Mouse (Mus musculus) MEL (cell line): ENCODE measurements around the gene Cacna1b. TPM values are rescaled to one million over a fixed set of nuclear protein-coding genes. Genes with fewer than 3 reads are reported as not detected.

Experiments used
- DNase-seq: peaks from one replicate; pipeline ENCODE4 v3.0.0; 2011; ENCODE audit warnings: low read depth, low spot score
- H3K27ac ChIP-seq: 2 replicates; pipeline ENCODE4 v1.5.1; 2012; ENCODE audit warnings: low read depth, mild to moderate bottlenecking, control low read depth, low read length, moderate library complexity; ENCODE audit not compliant: control insufficient read depth
- H3K27me3 ChIP-seq, 2 experiments: fragments of 150-350 bp in 1 of 2; sonication (generic) in 1 of 2; 2 replicates each; pipeline ENCODE4 v1.6.1; 2012; ENCODE audit warnings: low read length in 2 of 2, mild to moderate bottlenecking in 2 of 2, improper control_type of control experiment in 1 of 2, moderate library complexity in 1 of 2; ENCODE audit not compliant: insufficient read depth in 2 of 2, control insufficient read depth in 1 of 2
- H3K36me3 ChIP-seq, 2 experiments: 2 replicates each; pipeline ENCODE4 v1.6.1; 2012 to 2014; ENCODE audit warnings: low read length in 2 of 2, improper control_type of control experiment in 1 of 2, inconsistent platforms in 1 of 2, mild to moderate bottlenecking in 1 of 2; ENCODE audit not compliant: insufficient read depth in 2 of 2, control insufficient read depth in 1 of 2
- H3K4me1 ChIP-seq, 2 experiments: fragments of 150-350 bp in 1 of 2; sonication (generic) in 1 of 2; 2 replicates each; pipeline ENCODE4 v1.6.1; 2012; ENCODE audit warnings: low read length in 2 of 2, improper control_type of control experiment in 1 of 2, mild to moderate bottlenecking in 1 of 2; ENCODE audit not compliant: insufficient read depth in 2 of 2, control insufficient read depth in 1 of 2
- H3K4me3 ChIP-seq, 2 experiments: fragments of 150-350 bp in 1 of 2; sonication (generic) in 1 of 2; 2 replicates each; pipeline ENCODE4 v1.5.1; 2012; ENCODE audit warnings: low read depth in 2 of 2, low read length in 2 of 2, mild to moderate bottlenecking in 2 of 2, moderate library complexity in 2 of 2, control low read depth in 1 of 2, improper control_type of control experiment in 1 of 2; ENCODE audit not compliant: control insufficient read depth in 1 of 2, insufficient read depth in 1 of 2
- H3K79me2 ChIP-seq: 2 replicates; pipeline ENCODE4 v1.6.1; 2012; ENCODE audit warnings: mild to moderate bottlenecking, low read length, moderate library complexity; ENCODE audit not compliant: control insufficient read depth, poor library complexity, insufficient read depth
- H3K9ac ChIP-seq: 2 replicates; pipeline ENCODE4 v1.6.1; 2012; ENCODE audit warnings: low read depth, mild to moderate bottlenecking, control low read depth, low read length, moderate library complexity; ENCODE audit not compliant: control insufficient read depth, poor library complexity, severe bottlenecking
- H3K9me3 ChIP-seq: fragments of 150-350 bp; sonication (generic); replicated peaks from 2 replicates; pipeline ENCODE4 v1.6.1; 2012; ENCODE audit warnings: mild to moderate bottlenecking, low read length, improper control_type of control experiment, moderate library complexity; ENCODE audit not compliant: insufficient read depth
- BHLHE40 ChIP-seq: IDR thresholded peaks from 2 replicates; pipeline ENCODE4 v1.6.1; 2012; ENCODE audit warnings: low read depth, mild to moderate bottlenecking, inconsistent platforms, low read length, improper control_type of control experiment, borderline replicate concordance
- E2F4 ChIP-seq: IDR thresholded peaks from 2 replicates; pipeline ENCODE4 v1.6.1; 2011; ENCODE audit warnings: low read depth, low read length, improper control_type of control experiment, borderline replicate concordance
- EP300 ChIP-seq, 2 experiments: IDR thresholded peaks; 2 replicates each; pipeline ENCODE4 v1.6.1; 2011; ENCODE audit warnings: improper control_type of control experiment in 2 of 2, low read length in 2 of 2, low read depth in 1 of 2, mild to moderate bottlenecking in 1 of 2
- ETS1 ChIP-seq: IDR thresholded peaks from 2 replicates; pipeline ENCODE4 v1.6.1; 2012; ENCODE audit warnings: low read depth, mild to moderate bottlenecking, inconsistent platforms, low read length, improper control_type of control experiment, moderate library complexity
- GABPA ChIP-seq: IDR thresholded peaks from 2 replicates; pipeline ENCODE4 v1.6.1; 2012; ENCODE audit warnings: low read depth, mild to moderate bottlenecking, inconsistent platforms, low read length, improper control_type of control experiment, moderate library complexity
- JUND ChIP-seq: IDR thresholded peaks from 2 replicates; pipeline ENCODE4 v1.6.1; 2011; ENCODE audit warnings: low read depth, mild to moderate bottlenecking, improper control_type of control experiment, low read length
- KAT2A ChIP-seq: conservative IDR thresholded peaks from 2 replicates; pipeline ENCODE4 v1.6.1; 2012; ENCODE audit warnings: low read depth, low read length, improper control_type of control experiment, inconsistent platforms
- MXI1 ChIP-seq: IDR thresholded peaks from 2 replicates; pipeline ENCODE4 v1.6.1; 2011; ENCODE audit warnings: mild to moderate bottlenecking, low read depth, low read length, improper control_type of control experiment
- MYB ChIP-seq: IDR thresholded peaks from 2 replicates; pipeline ENCODE4 v1.6.1; 2011; ENCODE audit warnings: mild to moderate bottlenecking, low read depth, low read length, improper control_type of control experiment
- RAD21 ChIP-seq: IDR thresholded peaks from 2 replicates; pipeline ENCODE4 v1.6.1; 2011; ENCODE audit warnings: mild to moderate bottlenecking, low read depth, low read length, improper control_type of control experiment
- SIN3A ChIP-seq: IDR thresholded peaks from 2 replicates; pipeline ENCODE4 v1.6.1; 2012; ENCODE audit warnings: low read length, improper control_type of control experiment, inconsistent platforms
- USF2 ChIP-seq, 2 experiments: IDR thresholded peaks; 2 replicates each; pipeline ENCODE4 v1.6.1; 2011 to 2012; ENCODE audit warnings: improper control_type of control experiment in 2 of 2, low read length in 2 of 2, borderline replicate concordance in 1 of 2, inconsistent platforms in 1 of 2, low read depth in 1 of 2, mild to moderate bottlenecking in 1 of 2; ENCODE audit not compliant: insufficient read depth in 1 of 2
- ZKSCAN1 ChIP-seq: IDR thresholded peaks from 2 replicates; pipeline ENCODE4 v1.6.1; 2012; ENCODE audit warnings: low read depth, mild to moderate bottlenecking, inconsistent platforms, low read length, improper control_type of control experiment, moderate library complexity
- polyA plus RNA-seq, 2 experiments: library from polyadenylated mRNA; stranded (reverse) in 1 of 2; unstranded in 1 of 2; fragments of >175 nt in 1 of 2; fragments of >200 nt in 1 of 2; gene quantifications; 2 replicates each; pipeline versions ENCODE4 v1.2.1 to v1.2.4; 2012; ENCODE audit warnings: low replicate concordance in 2 of 2, low read depth in 1 of 2; ENCODE audit not compliant: insufficient read length in 2 of 2, insufficient read depth in 1 of 2, missing spikeins in 1 of 2
- total RNA-seq: library from RNA; depleted of rRNA; stranded (reverse); fragments of 300-350 nt; gene quantifications from 2 replicates; pipeline ENCODE4 v1.2.3, GENCODE M21; 2012

The Cacna1b gene
- total and polyA plus RNA-seq, 3 experiments = not detected

- no peak overlapping the region for H3K9ac ChIP-seq
- H3K36me3 ChIP-seq = no peaks in the 10 kb centered on the region
- no peaks in the 10 kb centered on the region for H3K79me2 ChIP-seq
- no peak overlapping the region for H3K4me3 ChIP-seq
- H3K9me3 ChIP-seq = no peaks in the 10 kb centered on the region
- no peaks in the 10 kb centered on the region for H3K27me3 ChIP-seq
- DNase-seq = no peak
- H3K4me1 ChIP-seq = no peaks in the 10 kb centered on the region
- TF ChIP-seq ETS1 = no peak
- H3K27ac ChIP-seq = no peak overlapping the region
Observed at GRCm38 (mm10) chr2:24605096-24605495, 157.9 kb downstream of the Cacna1b start.

- TF ChIP-seq E2F4 = no peak
- TF ChIP-seq USF2 (IDR thresholded peaks at IDR 0.05; ENCODE audit: borderline replicate concordance in 1 of 2, insufficient read depth in 1 of 2, low read depth in 1 of 2, low read length in 2 of 2) = no peak
- TF ChIP-seq SIN3A = no peak
- TF ChIP-seq EP300 (IDR thresholded peaks at IDR 0.05; ENCODE audit: low read depth in 1 of 2, low read length in 2 of 2) = no peak
- DNase-seq = no peak
- no peaks in the 10 kb centered on the region for H3K36me3 ChIP-seq
Observed at GRCm38 (mm10) chr2:24589426-24589825, 173.5 kb downstream of the Cacna1b start.

DNA sequence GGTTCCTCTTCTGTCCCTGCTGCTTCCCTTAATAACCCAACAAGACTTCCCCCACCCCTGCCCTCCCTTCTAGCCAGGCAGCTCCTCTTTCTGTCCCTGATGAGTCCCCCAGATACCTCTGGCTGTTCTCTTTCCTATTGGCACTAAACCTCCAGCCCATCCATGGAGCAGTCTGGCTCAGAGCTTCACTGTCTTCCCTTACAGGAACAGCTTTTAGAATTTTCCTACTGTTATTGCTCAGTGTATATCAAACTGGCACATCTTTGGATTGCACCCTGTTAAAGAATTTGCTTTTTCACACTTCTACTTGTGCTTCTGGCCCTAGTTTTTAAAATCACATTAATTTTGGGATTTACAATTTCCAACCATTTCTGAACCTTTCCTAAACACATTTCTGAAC lies 175.0 kb downstream of the Cacna1b start:
- no peak for DNase-seq
- TF ChIP-seq RAD21 = no peak
- TF ChIP-seq GABPA = no peak
- TF ChIP-seq BHLHE40 = no peak
- TF ChIP-seq MYB = no peak
- no peak for TF ChIP-seq JUND
- TF ChIP-seq KAT2A = no peak
- no peak for TF ChIP-seq E2F4
- TF ChIP-seq MXI1 = no peak
- TF ChIP-seq ZKSCAN1 = no peak
- no peak overlapping the region for H3K9ac ChIP-seq
- H3K27me3 ChIP-seq = no peaks in the 10 kb centered on the region
- H3K36me3 ChIP-seq = no peaks in the 10 kb centered on the region
- H3K27ac ChIP-seq = no peak overlapping the region
- H3K79me2 ChIP-seq = no peaks in the 10 kb centered on the region
- H3K9me3 ChIP-seq = no peaks in the 10 kb centered on the region
- no peaks in the 10 kb centered on the region for H3K4me1 ChIP-seq
- no peak overlapping the region for H3K4me3 ChIP-seq

More at GRCm38 (mm10) chr2:24589426-24589825, 173.5 kb downstream of the Cacna1b start:
- Histone ChIP-seq H3K27ac (no peak overlapping the region), H3K27me3 (no peaks in the 10 kb centered on the region), H3K4me3 (no peak overlapping the region), H3K9me3 (no peaks in the 10 kb centered on the region), H3K79me2 (no peaks in the 10 kb centered on the region), H3K4me1 (no peaks in the 10 kb centered on the region), H3K9ac (no peak overlapping the region)
